Mouse (Mus musculus) olfactory bulb, adult 2 months (tissue): Measurements from ENCODE around the gene Ndst4.

Experiments
- CTCF ChIP-seq: fragments of 200-500 bp; IDR thresholded peaks from 2 replicates; pipeline ENCODE4 v1.5.1; 2012; ENCODE audit warnings: low read depth, mild to moderate bottlenecking, low read length, moderate library complexity; ENCODE audit not compliant: insufficient read depth
- POLR2A ChIP-seq: fragments of 200-500 bp; IDR thresholded peaks from 2 replicates; pipeline ENCODE4 v1.6.1; 2012; ENCODE audit warnings: mild to moderate bottlenecking, low read depth, low read length, moderate library complexity; ENCODE audit not compliant: insufficient read depth

- TF ChIP-seq CTCF (no peak), POLR2A (no peak)
These were observed 283.7 kb downstream of the Ndst4 start for GRCm38 (mm10) chr3:125687601-125688000.
